8 mouse cellular contexts compared by ENCODE assay signal in the genomic region with DNA sequence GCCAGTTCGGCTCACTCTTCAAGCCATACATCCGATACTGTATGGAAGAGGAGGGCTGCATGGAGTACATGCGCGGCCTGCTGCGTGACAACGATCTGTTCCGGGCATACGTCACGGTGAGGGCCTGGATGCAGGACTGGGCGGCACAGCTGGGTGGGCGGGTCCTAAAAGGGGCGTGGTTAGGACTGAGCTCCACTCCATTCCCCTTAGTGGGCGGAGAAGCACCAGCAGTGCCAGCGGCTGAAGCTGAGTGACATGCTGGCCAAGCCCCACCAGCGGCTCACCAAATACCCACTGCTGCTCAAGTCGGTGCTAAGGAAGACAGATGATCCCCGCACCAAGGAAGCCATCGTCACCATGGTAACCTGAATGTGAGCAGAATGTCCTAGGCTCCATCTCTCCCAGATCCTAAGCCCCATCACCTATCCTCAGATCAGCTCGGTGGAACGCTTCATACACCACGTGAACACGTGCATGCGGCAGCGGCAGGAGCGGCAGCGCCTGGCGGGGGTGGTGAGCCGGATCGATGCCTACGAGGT. TPM values are rescaled to one million over a fixed set of nuclear protein-coding genes. Genes with fewer than 3 reads are reported as not detected.
DNase-seq lines count a peak whose midpoint lies in the region; ATAC-seq lines count a peak whose summit lies in the region.

No protein-coding gene starts in this region.

- ATAC-seq in CD4-positive, CD25-positive, alpha-beta regulatory T cell, adult 4 months: peak; percentile 31
- ATAC-seq in hindbrain, embryonic 12.5 days (ENCODE audit: low FRiP score): peak; percentile 95

- peak overlapping the region; percentile 70 for H3K4me2 ChIP-seq in hindbrain, embryonic 12.5 days (replicated peaks)

- H3K9me3 ChIP-seq in embryonic facial prominence, embryonic 10.5 days: no peaks in the 10 kb centered on the region
- H3K9me3 ChIP-seq in hindbrain, embryonic 12.5 days (replicated peaks): no peaks in the 10 kb centered on the region

- H3K9ac ChIP-seq in hindbrain, embryonic 12.5 days: peak overlapping the region; percentile 42; the same call in 1 of the 2 replicates

- peak; percentile 93 for DNase-seq in ZHBTc4 (ENCODE audit: low read depth, low spot score)
- DNase-seq in embryonic facial prominence, embryonic 10.5 days (ENCODE audit: low spot score): peak; percentile 95
- DNase-seq in left cerebral cortex, adult 11 months (ENCODE audit: low spot score): peak; percentile 58
- DNase-seq in lung, postnatal 14 days: peak; percentile 75
- DNase-seq in right cerebral cortex, adult 18-20 months: peak; percentile 78
- DNase-seq in thymus, postnatal 0 days (ENCODE audit: low spot score): no peak

- peaks cover 37% of the 10 kb centered on the region for H3K27me3 ChIP-seq in embryonic facial prominence, embryonic 10.5 days (replicated peaks; ENCODE audit: low read depth, poor library complexity, severe bottlenecking)
- H3K27me3 ChIP-seq in hindbrain, embryonic 12.5 days: peaks cover 6% of the 10 kb centered on the region; the same call in 1 of the 2 replicates

- H3K4me3 ChIP-seq in embryonic facial prominence, embryonic 10.5 days: peak overlapping the region; percentile 60
- H3K4me3 ChIP-seq in hindbrain, embryonic 12.5 days: peak overlapping the region; percentile 31

- H3K4me1 ChIP-seq in embryonic facial prominence, embryonic 10.5 days: peaks cover 26% of the 10 kb centered on the region
- peaks cover 19% of the 10 kb centered on the region for H3K4me1 ChIP-seq in hindbrain, embryonic 12.5 days

- H3K27ac ChIP-seq in embryonic facial prominence, embryonic 10.5 days (replicated peaks): peak overlapping the region; percentile 78
- peak overlapping the region; percentile 60; the same call in 1 of the 2 replicates for H3K27ac ChIP-seq in hindbrain, embryonic 12.5 days

- peaks cover 84% of the 10 kb centered on the region for H3K36me3 ChIP-seq in embryonic facial prominence, embryonic 10.5 days (replicated peaks)
- H3K36me3 ChIP-seq in hindbrain, embryonic 12.5 days: peaks cover 19% of the 10 kb centered on the region

- WGBS in embryonic facial prominence, embryonic 10.5 days: 6% methylated on average over 30 of the region's 30 CpGs
- 8% methylated on average over 30 of the region's 30 CpGs for WGBS in hindbrain, embryonic 12.5 days

RNA-seq across cellular contexts. Expression of a gene that starts 7.7 kb away (rescaled TPM):
- polyA plus RNA-seq in CD4-positive, CD25-positive, alpha-beta regulatory T cell, adult 4 months (2017; shearing (Covaris generic)): 100 to 1,000 TPM; 125 to 170 TPM
- polyA plus RNA-seq in embryonic facial prominence, embryonic 10.5 days (2016; fragmentation: Nextera tagmentation; extraction: Ambion mirVana): 1.0 and 1.3 TPM in 2 replicates
- 0.59 and 0.74 TPM in 2 replicates for polyA plus RNA-seq in hindbrain, embryonic 12.5 days (2016; fragmentation: Nextera tagmentation; extraction: Ambion mirVana)
- 37.7 and 44.1 TPM in 2 replicates for polyA plus RNA-seq in thymus, postnatal 0 days (2015; fragmentation: Nextera tagmentation; extraction: Ambion mirVana)

RNA-seq across cellular contexts. Expression of a gene that starts 35.7 kb away (rescaled TPM):
- polyA plus RNA-seq in CD4-positive, CD25-positive, alpha-beta regulatory T cell, adult 4 months (2017; shearing (Covaris generic)): 1 to 10 TPM; 1.7 to 2.4 TPM
- 11.7 and 13.2 TPM in 2 replicates for polyA plus RNA-seq in embryonic facial prominence, embryonic 10.5 days (2016; fragmentation: Nextera tagmentation; extraction: Ambion mirVana)
- polyA plus RNA-seq in hindbrain, embryonic 12.5 days (2016; fragmentation: Nextera tagmentation; extraction: Ambion mirVana): 11.7 and 12.0 TPM in 2 replicates
- polyA plus RNA-seq in thymus, postnatal 0 days (2015; fragmentation: Nextera tagmentation; extraction: Ambion mirVana): 3.4 and 3.9 TPM in 2 replicates

RNA-seq across cellular contexts. Expression of a gene that starts 44.1 kb away (rescaled TPM):
- 1 to 10 TPM; 9.5 to 9.9 TPM for polyA plus RNA-seq in CD4-positive, CD25-positive, alpha-beta regulatory T cell, adult 4 months (2017; shearing (Covaris generic))
- polyA plus RNA-seq in embryonic facial prominence, embryonic 10.5 days (2016; fragmentation: Nextera tagmentation; extraction: Ambion mirVana): 7.5 and 10.3 TPM in 2 replicates
- 0.82 and 2.3 TPM in 2 replicates for polyA plus RNA-seq in hindbrain, embryonic 12.5 days (2016; fragmentation: Nextera tagmentation; extraction: Ambion mirVana)
- 3.2 and 3.6 TPM in 2 replicates for polyA plus RNA-seq in thymus, postnatal 0 days (2015; fragmentation: Nextera tagmentation; extraction: Ambion mirVana)

RNA-seq across cellular contexts. Expression of a gene that starts 50.6 kb away (rescaled TPM):
- not detected for polyA plus RNA-seq in CD4-positive, CD25-positive, alpha-beta regulatory T cell, adult 4 months (2017; shearing (Covaris generic))
- polyA plus RNA-seq in embryonic facial prominence, embryonic 10.5 days (2016; fragmentation: Nextera tagmentation; extraction: Ambion mirVana): 0.11 and 1.0 TPM in 2 replicates
- polyA plus RNA-seq in hindbrain, embryonic 12.5 days (2016; fragmentation: Nextera tagmentation; extraction: Ambion mirVana): 2.4 and 2.9 TPM in 2 replicates
- 0.21 TPM in 1 of 2 replicates, not detected in the other for polyA plus RNA-seq in thymus, postnatal 0 days (2015; fragmentation: Nextera tagmentation; extraction: Ambion mirVana)

Comparison
In these comparisons a context has a peak if more than half of its experiments do, and no peak if none do; other contexts are left out.
1. RNA of a gene that starts 7.7 kb away (polyA plus RNA-seq): 125 to 170 TPM in CD4-positive, CD25-positive, alpha-beta regulatory T cell, adult 4 months and 37.7 to 44.1 TPM in thymus, postnatal 0 days; 1.0 to 1.3 TPM in embryonic facial prominence, embryonic 10.5 days and 0.59 to 0.74 TPM in hindbrain, embryonic 12.5 days; every median in the first group is over 10 times any median in the second.